Mouse (Mus musculus) bone marrow macrophage, adult 2 months (primary cell): ENCODE measurements at regions not wholly inside any gene's neighbourhood (a gene's known extent, or its start where the extent isn't known, plus 50 kb on each side); places are given as distances from the start of the nearest gene placed in this dataset.
"Not testable (repeated sequence)": the region's sequence is repeated elsewhere in the genome, so short reads cannot be mapped to it uniquely, and the experiment has no call there.

Experiments used
- H3K27ac ChIP-seq: 2 replicates; pipeline ENCODE4 v1.5.1; 2012; ENCODE audit warnings: low read depth, low read length; ENCODE audit not compliant: insufficient read depth
- H3K4me1 ChIP-seq: 2 replicates; pipeline ENCODE4 v1.6.1; 2012; ENCODE audit warnings: low read length; ENCODE audit not compliant: control insufficient read depth, insufficient read depth
- H3K4me3 ChIP-seq: 2 replicates; pipeline ENCODE4 v1.5.1; 2012; ENCODE audit warnings: mild to moderate bottlenecking, low read length, moderate library complexity; ENCODE audit not compliant: insufficient read depth
- CTCF ChIP-seq: IDR thresholded peaks from 2 replicates; pipeline ENCODE4 v1.5.1; 2012; ENCODE audit warnings: low read depth, mild to moderate bottlenecking, low read length, moderate library complexity
- POLR2A ChIP-seq: IDR thresholded peaks from 2 replicates; pipeline ENCODE4 v1.6.1; 2012; ENCODE audit warnings: mild to moderate bottlenecking, low read depth, low read length, borderline replicate concordance

GRCm38 (mm10) chr13:97484808-97485545, 244.1 kb downstream of the Enc1 start:
- no peak overlapping the region for H3K4me3 ChIP-seq
- TF ChIP-seq CTCF (no peak), POLR2A (no peak)
- peaks cover 16% of the 10 kb centered on the region for H3K4me1 ChIP-seq
- H3K27ac ChIP-seq = no peak overlapping the region

- Histone ChIP-seq H3K4me1 (peaks cover 16% of the 10 kb centered on the region), H3K27ac (no peak overlapping the region), H3K4me3 (no peak overlapping the region)
- TF ChIP-seq CTCF (no peak), POLR2A (no peak)
These were observed 242.8 kb downstream of the Enc1 start for GRCm38 (mm10) chr13:97483681-97484080.

- no peak for TF ChIP-seq CTCF
- no peak for TF ChIP-seq POLR2A
- peaks cover 16% of the 10 kb centered on the region for H3K4me1 ChIP-seq
- H3K4me3 ChIP-seq = no peak overlapping the region
- H3K27ac ChIP-seq = no peak overlapping the region
These were observed 241.6 kb downstream of the Enc1 start for GRCm38 (mm10) chr13:97482439-97482946.

- Histone ChIP-seq H3K4me3 (no peak overlapping the region), H3K27ac (no peak overlapping the region), H3K4me1 (peaks cover 9% of the 10 kb centered on the region)
- TF ChIP-seq CTCF = no peak
- TF ChIP-seq POLR2A = no peak
These were observed 240.4 kb downstream of the Enc1 start for GRCm38 (mm10) chr13:97481259-97481658.

- TF ChIP-seq CTCF (no peak), POLR2A (no peak)
- no peak overlapping the region for H3K27ac ChIP-seq
- no peak overlapping the region for H3K4me3 ChIP-seq
- H3K4me1 ChIP-seq = no peaks in the 10 kb centered on the region
These were observed 238.2 kb downstream of the Enc1 start for GRCm38 (mm10) chr13:97479066-97479586.

- no peak overlapping the region for H3K27ac ChIP-seq
- no peaks in the 10 kb centered on the region; the same call in 1 of the 2 replicates for H3K4me1 ChIP-seq
- H3K4me3 ChIP-seq = no peak overlapping the region
- TF ChIP-seq POLR2A = no peak
- no peak for TF ChIP-seq CTCF
These were observed 233.1 kb downstream of the Enc1 start for GRCm38 (mm10) chr13:97473971-97474365.

- TF ChIP-seq CTCF (no peak), POLR2A (no peak)
These were observed 232.5 kb downstream of the Enc1 start for GRCm38 (mm10) chr13:97473256-97473970.

GRCm38 (mm10) chr13:97469999-97470398, 229.1 kb downstream of the Enc1 start:
- Histone ChIP-seq H3K27ac (no peak overlapping the region), H3K4me3 (no peak overlapping the region), H3K4me1 (no peaks in the 10 kb centered on the region; the same call in 1 of the 2 replicates)
- TF ChIP-seq POLR2A (no peak), CTCF (no peak)

More at GRCm38 (mm10) chr13:97473256-97473970, 232.5 kb downstream of the Enc1 start:
- no peaks in the 10 kb centered on the region; the same call in 1 of the 2 replicates for H3K4me1 ChIP-seq
- H3K27ac ChIP-seq = no peak overlapping the region
- H3K4me3 ChIP-seq = no peak overlapping the region

GRCm38 (mm10) chr13:97468874-97469593, 228.1 kb downstream of the Enc1 start:
- no peak overlapping the region for H3K27ac ChIP-seq

GRCm38 (mm10) chr13:97466585-97466984, 225.7 kb downstream of the Enc1 start:
- H3K27ac ChIP-seq, H3K4me3 ChIP-seq, H3K4me1 ChIP-seq: not testable (repeated sequence)

More at GRCm38 (mm10) chr13:97468874-97469593, 228.1 kb downstream of the Enc1 start:
- no peak for TF ChIP-seq CTCF
- TF ChIP-seq POLR2A = no peak
- Histone ChIP-seq H3K4me1 (no peaks in the 10 kb centered on the region; the same call in 1 of the 2 replicates), H3K4me3 (no peak overlapping the region)
